Mouse (Mus musculus): ENCODE data around the gene Pla2g4d. TPM values are rescaled to one million over a fixed set of nuclear protein-coding genes. Genes with fewer than 3 reads are reported as not detected.

Pla2g4d gene
- polyA plus RNA-seq, 1 experiment from 2014 or later, result not detected

- no peak overlapping the region for H3K4me2 ChIP-seq (replicated peaks)
- H3K9me3 ChIP-seq, result no peaks in the 10 kb centered on the region
- H3K27ac ChIP-seq, result no peak overlapping the region
- H3K4me3 ChIP-seq (replicated peaks), result no peak overlapping the region
- no peaks in the 10 kb centered on the region for H3K36me3 ChIP-seq
- 80% methylated on average over 4 of the region's 4 CpGs for WGBS
- ATAC-seq, result no peak
- H3K9ac ChIP-seq (replicated peaks), result no peak overlapping the region
- H3K27me3 ChIP-seq, result no peaks in the 10 kb centered on the region
- no peaks in the 10 kb centered on the region for H3K4me1 ChIP-seq (replicated peaks)
Measured at GRCm38 (mm10) chr2:120285639-120286038, 3.4 kb downstream of the Pla2g4d start.

- H3K27me3 ChIP-seq, result no peaks in the 10 kb centered on the region
- H3K4me2 ChIP-seq (replicated peaks), result no peak overlapping the region
- no peak overlapping the region for H3K9ac ChIP-seq (replicated peaks)
- no peaks in the 10 kb centered on the region for H3K36me3 ChIP-seq
- no peak overlapping the region for H3K27ac ChIP-seq
- no peaks in the 10 kb centered on the region for H3K4me1 ChIP-seq (replicated peaks)
- no peak for ATAC-seq
- H3K4me3 ChIP-seq (replicated peaks), result no peak overlapping the region
- H3K9me3 ChIP-seq, result no peaks in the 10 kb centered on the region
Measured at GRCm38 (mm10) chr2:120284705-120285104, 4.3 kb downstream of the Pla2g4d start.

- Histone ChIP-seq H3K4me3 (replicated peaks) (no peak overlapping the region), H3K36me3 (no peaks in the 10 kb centered on the region), H3K9ac (replicated peaks) (no peak overlapping the region), H3K27ac (no peak overlapping the region), H3K4me2 (replicated peaks) (no peak overlapping the region), H3K27me3 (no peaks in the 10 kb centered on the region), H3K9me3 (no peaks in the 10 kb centered on the region), H3K4me1 (replicated peaks) (no peaks in the 10 kb centered on the region)
- no peak for ATAC-seq
- WGBS, result 81% methylated on average over 5 of the region's 5 CpGs
Measured at GRCm38 (mm10) chr2:120284094-120284493, 4.9 kb downstream of the Pla2g4d start.

- Histone ChIP-seq H3K4me3 (replicated peaks) (no peak overlapping the region), H3K27ac (no peak overlapping the region), H3K9me3 (no peaks in the 10 kb centered on the region), H3K9ac (replicated peaks) (no peak overlapping the region), H3K27me3 (no peaks in the 10 kb centered on the region), H3K4me2 (replicated peaks) (no peak overlapping the region), H3K4me1 (replicated peaks) (no peaks in the 10 kb centered on the region), H3K36me3 (no peaks in the 10 kb centered on the region)
- no peak for ATAC-seq
- WGBS, result 64% methylated on average over 6 of the region's 6 CpGs
Measured at GRCm38 (mm10) chr2:120283550-120283949, 5.4 kb downstream of the Pla2g4d start.

GRCm38 (mm10) chr2:120281221-120281620 lies 7.8 kb downstream of the Pla2g4d start:
- no peaks in the 10 kb centered on the region for H3K27me3 ChIP-seq
- H3K27ac ChIP-seq, result no peak overlapping the region
- ATAC-seq, result no peak
- H3K4me3 ChIP-seq (replicated peaks), result no peak overlapping the region
- no peak overlapping the region for H3K4me2 ChIP-seq (replicated peaks)
- H3K9me3 ChIP-seq, result no peaks in the 10 kb centered on the region
- no peaks in the 10 kb centered on the region for H3K4me1 ChIP-seq (replicated peaks)
- H3K9ac ChIP-seq (replicated peaks), result no peak overlapping the region
- 63% methylated on average over 3 of the region's 3 CpGs for WGBS
- H3K36me3 ChIP-seq, result no peaks in the 10 kb centered on the region

GRCm38 (mm10) chr2:120279961-120280360 lies 9.0 kb downstream of the Pla2g4d start:
- Histone ChIP-seq H3K27ac (no peak overlapping the region), H3K9me3 (no peaks in the 10 kb centered on the region), H3K27me3 (no peaks in the 10 kb centered on the region), H3K9ac (replicated peaks) (no peak overlapping the region), H3K4me2 (replicated peaks) (no peak overlapping the region), H3K4me3 (replicated peaks) (no peak overlapping the region), H3K36me3 (no peaks in the 10 kb centered on the region), H3K4me1 (replicated peaks) (no peaks in the 10 kb centered on the region)
- peak; percentile 43; the same call in 1 of the 2 replicates for ATAC-seq
- 17% methylated on average over 8 of the region's 8 CpGs for WGBS

GRCm38 (mm10) chr2:120276951-120277350 lies 12.0 kb downstream of the Pla2g4d start:
- Histone ChIP-seq H3K27me3 (no peaks in the 10 kb centered on the region), H3K4me1 (replicated peaks) (no peaks in the 10 kb centered on the region), H3K36me3 (no peaks in the 10 kb centered on the region), H3K4me3 (replicated peaks) (no peak overlapping the region), H3K9me3 (no peaks in the 10 kb centered on the region), H3K27ac (no peak overlapping the region), H3K4me2 (replicated peaks) (no peak overlapping the region), H3K9ac (replicated peaks) (no peak overlapping the region)
- 77% methylated on average over 4 of the region's 4 CpGs for whole genome bisulfite sequencing
- no peak for ATAC-seq

GRCm38 (mm10) chr2:120268635-120269034 lies 20.4 kb downstream of the Pla2g4d start:
- H3K4me1 ChIP-seq (replicated peaks), result no peaks in the 10 kb centered on the region; the same call in 1 of the 2 replicates
- H3K4me3 ChIP-seq (replicated peaks), result no peak overlapping the region
- H3K9ac ChIP-seq (replicated peaks), result no peak overlapping the region
- H3K4me2 ChIP-seq (replicated peaks), result peak overlapping the region; percentile 18; the same call in 1 of the 2 replicates
- H3K27me3 ChIP-seq, result no peaks in the 10 kb centered on the region
- no peaks in the 10 kb centered on the region for H3K36me3 ChIP-seq
- H3K9me3 ChIP-seq, result no peaks in the 10 kb centered on the region
- 2% methylated on average over 9 of the region's 9 CpGs for WGBS
- no peak overlapping the region for H3K27ac ChIP-seq
- ATAC-seq, result no peak

GRCm38 (mm10) chr2:120265523-120265922 lies 23.5 kb downstream of the Pla2g4d start:
- Histone ChIP-seq H3K4me2 (replicated peaks) (no peak overlapping the region), H3K4me3 (replicated peaks) (no peak overlapping the region), H3K9ac (replicated peaks) (no peak overlapping the region), H3K27ac (no peak overlapping the region), H3K4me1 (replicated peaks) (no peaks in the 10 kb centered on the region; the same call in 1 of the 2 replicates), H3K36me3 (no peaks in the 10 kb centered on the region), H3K27me3 (no peaks in the 10 kb centered on the region), H3K9me3 (no peaks in the 10 kb centered on the region)
- ATAC-seq, result no peak
- WGBS, result 73% methylated on average over 6 of the region's 6 CpGs

GRCm38 (mm10) chr2:120264858-120265257 lies 24.1 kb downstream of the Pla2g4d start:
- 0 out of 2 replicates have a peak, but pooled peaks have one; percentile 50 for ATAC-seq
- H3K27ac ChIP-seq, result no peak overlapping the region

GRCm38 (mm10) chr2:120262876-120263275 lies 26.1 kb downstream of the Pla2g4d start:
- no peak for ATAC-seq
- Histone ChIP-seq H3K4me3 (replicated peaks) (no peak overlapping the region), H3K9me3 (no peaks in the 10 kb centered on the region), H3K9ac (replicated peaks) (no peak overlapping the region), H3K27ac (no peak overlapping the region), H3K4me1 (replicated peaks) (no peaks in the 10 kb centered on the region; the same call in 1 of the 2 replicates), H3K27me3 (no peaks in the 10 kb centered on the region), H3K36me3 (no peaks in the 10 kb centered on the region), H3K4me2 (replicated peaks) (no peak overlapping the region)
- 50% methylated on average over 1 of the region's 1 CpGs for WGBS

More at GRCm38 (mm10) chr2:120264858-120265257, 24.1 kb downstream of the Pla2g4d start:
- Histone ChIP-seq H3K27me3 (no peaks in the 10 kb centered on the region), H3K4me1 (replicated peaks) (no peaks in the 10 kb centered on the region; the same call in 1 of the 2 replicates), H3K4me3 (replicated peaks) (no peak overlapping the region), H3K36me3 (no peaks in the 10 kb centered on the region), H3K9ac (replicated peaks) (no peak overlapping the region), H3K9me3 (no peaks in the 10 kb centered on the region), H3K4me2 (replicated peaks) (no peak overlapping the region)
- 60% methylated on average over 10 of the region's 10 CpGs for WGBS

- Histone ChIP-seq H3K4me1 (replicated peaks) (no peaks in the 10 kb centered on the region; the same call in 1 of the 2 replicates), H3K9ac (replicated peaks) (no peak overlapping the region), H3K36me3 (no peaks in the 10 kb centered on the region), H3K27ac (no peak overlapping the region), H3K27me3 (no peaks in the 10 kb centered on the region), H3K9me3 (no peaks in the 10 kb centered on the region), H3K4me2 (replicated peaks) (no peak overlapping the region), H3K4me3 (replicated peaks) (no peak overlapping the region)
- WGBS, result 75% methylated on average over 3 of the region's 3 CpGs
- no peak for ATAC-seq
Measured at GRCm38 (mm10) chr2:120261346-120261745, 27.7 kb downstream of the Pla2g4d start.

- Histone ChIP-seq H3K9me3 (no peaks in the 10 kb centered on the region), H3K9ac (replicated peaks) (no peak overlapping the region), H3K27me3 (no peaks in the 10 kb centered on the region), H3K4me1 (replicated peaks) (no peaks in the 10 kb centered on the region), H3K4me3 (replicated peaks) (no peak overlapping the region), H3K27ac (no peak overlapping the region), H3K36me3 (no peaks in the 10 kb centered on the region), H3K4me2 (replicated peaks) (no peak overlapping the region)
- no peak for ATAC-seq
Measured at GRCm38 (mm10) chr2:120256259-120256658, 32.7 kb downstream of the Pla2g4d start.
